Mouse (Mus musculus): ENCODE measurements around the gene Fpgs.

DNA sequence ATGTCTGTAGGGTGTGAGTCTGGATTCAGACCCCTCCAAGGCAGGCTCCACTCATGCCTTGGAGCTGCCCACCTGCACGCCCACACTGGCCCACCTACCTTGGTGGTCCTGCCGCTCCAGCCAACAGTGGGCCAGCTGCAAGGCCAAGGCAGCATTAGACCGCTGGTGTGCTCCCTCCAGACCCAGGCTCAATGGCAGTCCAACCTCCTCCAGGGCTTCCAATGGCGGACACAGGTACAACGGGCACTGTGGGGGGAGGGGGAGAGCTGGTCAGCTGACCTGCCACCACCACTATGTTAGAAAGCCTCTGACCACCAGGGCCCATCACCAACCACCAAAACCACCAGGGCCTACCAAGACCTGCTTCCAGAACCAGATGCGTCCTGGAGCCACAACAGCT lies 17.3 kb downstream of the Fpgs start:
- TF ChIP-seq CTCF (IDR thresholded peaks at IDR 0.05; ENCODE audit: borderline replicate concordance, extremely low read depth, insufficient read depth, insufficient read length) (no peak), POLR2A (IDR thresholded peaks at IDR 0.05; ENCODE audit: borderline replicate concordance, extremely low read depth, insufficient read depth, insufficient read length, poor library complexity, severe bottlenecking) (no peak)

Measured in brain, embryonic 14.5 days (tissue).